Mouse (Mus musculus): ENCODE measurements around the gene Gm42417. TPM values are rescaled to one million over a fixed set of nuclear protein-coding genes. Genes with fewer than 3 reads are reported as not detected.
"Not testable (repeated sequence)": the region's sequence is repeated elsewhere in the genome, so short reads cannot be mapped to it uniquely, and the experiment has no call there.

The Gm42417 gene
- total RNA-seq, 4 experiments from 2014 or later: 132 to 332 (median 244) TPM

DNA sequence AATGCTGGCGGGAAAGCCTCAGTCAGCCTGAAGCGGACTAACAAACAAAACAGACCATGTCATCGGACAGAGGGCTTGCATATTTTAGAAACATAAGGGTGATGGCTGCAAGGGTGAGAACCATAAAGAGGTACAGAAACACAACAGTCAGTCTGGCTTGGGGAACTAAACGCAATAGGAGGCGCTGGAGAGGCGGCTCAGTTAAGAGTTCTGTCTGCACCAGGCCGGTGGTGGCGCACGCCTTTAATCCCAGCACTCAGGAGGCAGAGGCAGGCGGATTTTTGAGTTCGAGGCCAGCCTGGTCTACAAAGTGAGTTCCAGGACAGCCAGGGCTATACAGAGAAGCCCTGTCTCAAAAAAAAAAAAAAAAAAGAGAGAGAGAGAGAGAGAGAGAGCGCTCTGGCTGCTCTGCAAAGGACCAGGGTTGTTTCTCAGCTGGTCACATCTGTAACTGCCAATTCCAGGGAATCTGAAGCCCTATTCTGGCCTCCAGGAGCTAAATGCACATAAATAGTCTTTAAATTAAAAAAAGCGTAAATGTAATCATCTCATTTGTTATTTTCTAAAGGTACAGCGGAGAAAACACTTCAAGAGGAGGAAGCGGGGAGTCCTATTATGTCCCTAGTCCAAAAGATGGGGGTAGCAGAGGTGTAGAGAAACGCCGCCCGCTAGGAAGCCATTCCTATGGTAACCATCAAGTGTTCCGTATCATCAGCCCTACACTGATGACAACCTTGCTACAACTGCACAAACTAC is 6.8 kb upstream of the Gm42417 start:
- no peak for DNase-seq (ENCODE audit: low spot score)

DNA sequence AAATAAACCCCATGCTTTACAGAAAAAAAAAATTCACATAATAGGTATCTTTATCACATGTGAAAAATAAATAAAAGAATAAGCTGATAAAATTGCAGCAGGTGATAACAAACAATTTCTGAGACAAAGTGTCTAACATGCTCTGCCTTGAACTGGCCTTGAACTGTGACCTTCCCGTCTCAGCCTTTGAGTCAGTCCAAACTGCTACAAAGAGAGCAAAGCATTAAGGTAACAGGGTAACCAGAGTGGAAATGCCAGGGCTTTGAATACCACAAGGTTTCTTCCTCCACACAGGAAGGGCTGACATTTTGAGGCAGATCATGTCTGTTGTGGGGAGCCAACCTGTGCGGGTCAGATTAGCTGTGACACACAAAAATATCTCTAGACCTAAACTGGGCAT is 6.2 kb upstream of the Gm42417 start:
- no peak for DNase-seq (ENCODE audit: low spot score)

DNA sequence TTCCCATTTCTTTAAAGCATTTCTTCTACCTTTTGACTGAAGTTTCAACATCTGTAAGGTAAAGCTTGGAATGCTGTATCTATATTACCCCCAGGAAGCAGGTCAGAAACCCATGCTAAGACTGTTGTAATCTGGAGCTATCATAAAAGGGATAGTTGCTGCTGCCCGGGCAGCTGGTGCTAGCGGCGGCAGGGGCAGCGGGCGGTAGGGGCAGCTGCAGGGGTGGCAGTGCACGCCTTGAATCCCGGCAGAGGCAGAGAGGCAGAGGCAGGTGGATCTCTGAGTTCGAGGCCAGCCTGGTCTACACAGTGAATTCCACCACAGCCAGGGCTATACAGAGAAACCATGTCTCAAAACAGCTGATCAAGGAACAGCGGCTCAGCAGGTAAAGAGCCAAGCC is 3.7 kb upstream of the Gm42417 start:
- no peak for DNase-seq (ENCODE audit: low spot score)

DNA sequence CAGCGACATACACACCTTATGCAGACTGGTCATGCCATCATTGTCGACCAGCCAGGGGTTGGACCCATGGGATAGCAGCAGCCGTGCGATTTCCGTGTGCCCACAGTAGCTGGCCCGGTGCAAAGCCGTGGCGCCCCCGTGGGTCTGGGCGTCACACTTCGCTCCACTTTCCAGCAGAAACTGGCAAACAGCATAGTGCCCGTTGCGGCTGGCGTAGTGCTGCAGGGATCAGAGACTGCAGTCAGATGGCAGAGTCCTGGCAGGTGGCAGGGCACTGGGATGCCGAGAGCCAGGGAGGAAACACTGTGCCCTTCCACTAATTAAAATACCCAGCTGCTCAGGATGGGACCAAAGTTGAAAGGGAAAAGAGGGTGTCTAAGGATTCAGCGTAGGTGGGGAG is 2.6 kb upstream of the Gm42417 start:
- no peak for DNase-seq (ENCODE audit: low spot score)

DNA sequence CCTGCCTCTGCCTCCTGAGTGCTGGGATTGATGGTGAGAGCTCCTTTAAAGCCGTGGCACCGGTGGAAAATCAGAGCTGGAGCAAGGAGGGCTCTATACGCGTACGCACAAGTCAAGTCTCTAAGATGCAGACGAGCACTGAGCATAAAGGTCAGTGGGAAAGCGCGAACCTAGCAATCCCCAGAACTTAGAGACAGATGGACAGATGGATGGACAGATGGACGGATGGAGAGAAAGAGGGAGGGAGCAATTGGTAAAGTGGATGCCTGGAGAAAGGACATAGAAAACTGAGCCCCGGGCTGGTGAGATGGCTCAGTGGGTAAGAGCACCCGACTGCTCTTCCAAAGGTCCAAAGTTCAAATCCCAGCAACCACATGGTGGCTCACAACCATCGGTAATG is 1.6 kb upstream of the Gm42417 start:
- DNase-seq (ENCODE audit: low spot score): no peak

DNA sequence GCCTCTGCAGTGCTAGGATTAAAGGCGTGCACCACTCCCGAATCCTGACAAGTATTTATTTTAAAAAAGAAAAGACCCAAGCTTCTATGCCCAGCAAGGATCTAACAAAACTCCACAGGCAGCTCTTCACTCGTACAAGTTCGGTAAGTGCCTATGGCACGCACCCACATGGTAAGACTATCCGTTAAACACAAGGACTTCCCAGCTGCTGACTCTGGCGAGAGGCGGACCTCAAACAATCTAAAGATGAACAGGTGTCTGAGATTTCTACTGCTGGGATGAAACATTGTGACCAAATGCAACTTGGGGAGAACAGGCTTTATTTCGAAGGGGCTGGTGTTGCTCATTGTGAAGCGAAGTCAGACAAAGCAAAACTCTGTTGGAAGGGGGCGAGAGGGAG is 903 bp upstream of the Gm42417 start:
- no peak for DNase-seq (ENCODE audit: low spot score)

DNA sequence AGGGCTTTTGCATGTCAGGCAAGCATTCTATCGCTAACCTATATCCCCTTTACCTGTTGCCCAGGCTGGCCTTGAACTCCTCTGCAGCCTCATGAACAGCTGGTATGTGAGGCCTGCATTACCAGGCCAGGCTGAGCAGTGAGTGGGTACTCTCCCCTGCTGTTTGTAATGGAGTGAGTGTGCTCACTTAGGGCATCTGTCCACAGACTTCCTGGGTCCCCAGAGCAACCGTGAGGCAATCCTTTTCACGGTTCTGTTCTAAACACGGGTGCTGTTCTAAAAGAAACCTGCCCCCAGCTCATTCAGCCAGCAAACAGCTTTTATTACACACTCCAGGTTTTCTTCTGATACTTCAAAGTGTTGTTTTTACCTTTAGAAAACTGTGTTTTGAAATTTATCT is 502 bp downstream of the Gm42417 start:
- no peak for DNase-seq (ENCODE audit: low spot score)

DNA sequence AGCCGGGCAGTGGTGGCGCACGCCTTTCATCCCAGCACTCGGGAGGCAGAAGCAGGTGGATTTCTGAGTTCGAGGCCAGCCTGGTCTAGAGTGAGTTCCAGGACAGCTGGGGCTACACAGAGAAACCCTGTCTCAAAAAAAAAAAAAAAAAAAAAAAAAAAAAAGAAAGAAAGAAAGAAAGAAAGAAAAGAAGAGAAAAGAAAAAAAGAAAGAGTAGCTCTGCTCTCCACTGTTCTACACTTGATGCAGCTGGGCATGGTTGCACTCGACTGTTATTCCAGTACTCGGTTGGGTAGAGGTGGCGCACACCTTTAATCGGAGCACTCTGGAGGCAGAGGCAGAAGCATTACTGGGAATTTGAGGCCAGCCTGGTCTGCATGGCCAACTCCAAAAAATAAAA is 2.4 kb downstream of the Gm42417 start, which contains the start of gene Ankrd23:
TSS of gene Ankrd23 (minus strand) at position 101 of the 400 bp plus-strand sequence.
- not testable (repeated sequence) for DNase-seq (ENCODE audit: low spot score)

DNA sequence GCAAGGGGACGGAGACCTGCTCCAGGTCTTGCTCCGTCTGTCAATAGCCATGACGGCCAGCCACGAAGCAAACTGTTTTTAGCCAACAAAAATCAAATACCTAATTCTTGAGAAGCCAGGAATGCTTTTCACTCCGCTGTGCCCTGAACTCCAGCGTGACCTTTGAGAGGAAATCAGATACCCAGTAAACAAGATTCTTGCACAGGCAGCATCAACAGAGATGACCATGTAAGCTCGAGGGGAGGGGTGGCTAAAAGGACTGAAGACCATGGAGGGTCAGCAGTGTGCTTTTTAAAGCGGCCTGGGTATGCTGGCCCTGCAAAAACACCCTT is 2.9 kb downstream of the Gm42417 start:
- no peak for DNase-seq (ENCODE audit: low spot score)

DNA sequence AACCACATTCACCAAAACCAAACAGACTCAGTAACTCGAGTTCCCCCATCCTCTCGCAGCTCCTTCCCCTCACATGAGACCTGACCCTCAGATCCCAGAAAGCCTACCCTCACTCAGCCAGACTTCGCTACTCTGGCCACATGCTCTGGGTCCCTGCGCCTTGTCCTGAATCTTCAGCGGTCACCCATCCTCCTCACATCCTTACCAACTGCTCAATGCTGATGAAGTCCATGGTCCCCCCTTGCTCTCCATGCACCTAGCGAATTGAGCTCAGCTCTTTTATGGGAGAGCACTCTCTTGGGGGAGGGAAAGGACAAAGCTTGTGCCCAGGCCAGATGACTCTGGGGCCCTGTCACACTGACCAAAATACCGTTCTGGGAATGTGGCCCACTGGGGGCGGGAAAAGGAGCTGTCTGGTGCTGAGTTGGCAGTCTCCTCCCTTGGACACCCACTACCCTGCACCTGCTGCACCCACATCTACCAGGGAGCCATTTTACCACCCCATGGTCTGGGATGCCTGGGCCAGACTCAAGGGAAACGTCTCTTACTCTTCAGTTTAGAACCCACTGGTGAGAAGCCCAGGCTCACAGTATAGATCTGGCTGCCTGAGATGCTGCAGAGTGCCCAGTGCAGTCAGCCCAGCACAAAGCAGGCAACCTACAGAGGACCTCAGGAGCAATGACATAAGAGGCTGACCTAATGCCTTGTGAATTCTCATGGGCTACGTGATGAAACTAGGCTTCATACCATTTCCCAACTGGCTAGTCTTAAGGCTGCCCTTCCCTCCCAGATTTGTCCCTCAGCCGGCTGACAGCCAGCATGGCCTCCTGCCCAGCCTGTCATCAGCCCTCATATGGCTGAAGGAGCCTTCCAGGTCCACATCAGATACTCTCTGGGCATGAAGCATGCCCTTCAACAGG is 3.5 kb downstream of the Gm42417 start:
- DNase-seq (ENCODE audit: low spot score): peak; percentile 74

DNA sequence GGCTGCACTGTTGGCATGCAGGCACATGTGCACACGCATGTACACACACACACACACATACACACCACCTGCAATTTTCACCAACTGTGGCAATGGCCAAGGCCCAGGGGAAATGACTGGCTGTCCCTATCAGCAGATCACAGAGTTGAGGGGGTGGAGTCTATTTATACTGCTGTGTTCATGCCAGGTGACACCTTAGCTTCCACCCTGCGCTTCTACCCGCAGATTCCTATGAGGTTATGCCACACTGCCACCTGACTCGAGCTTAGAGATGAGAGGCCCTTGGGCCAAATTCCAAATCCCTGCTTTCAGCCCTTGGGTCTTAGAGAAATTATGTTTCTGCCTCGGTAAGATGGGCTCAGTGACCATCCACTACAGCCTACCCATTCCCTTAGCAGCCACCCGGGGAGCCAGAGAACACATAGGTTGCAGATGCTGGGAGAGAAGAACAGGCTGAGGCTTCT is 4.6 kb downstream of the Gm42417 start:
- DNase-seq (ENCODE audit: low spot score): peak; percentile 36

DNA sequence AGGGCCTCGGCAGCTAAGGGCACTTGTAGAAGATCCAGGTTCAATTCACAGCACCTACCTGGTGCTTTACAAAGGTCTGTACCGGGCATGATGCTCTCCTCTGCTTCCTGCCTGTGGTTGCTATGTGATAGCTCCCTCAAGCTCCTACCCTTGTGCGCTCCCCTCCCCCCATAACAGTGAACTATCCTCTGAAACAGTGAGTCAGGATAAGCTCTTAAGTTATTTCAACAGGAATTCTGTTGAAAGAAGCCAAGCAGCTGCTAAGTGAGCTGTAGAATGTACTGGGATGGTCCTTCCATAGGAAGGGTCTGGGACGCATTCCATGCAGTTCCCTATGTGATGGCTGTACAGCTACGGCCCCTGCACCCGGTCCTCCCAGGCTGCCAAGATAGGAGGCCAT is 5.7 kb downstream of the Gm42417 start:
- no peak for DNase-seq (ENCODE audit: low spot score)

DNA sequence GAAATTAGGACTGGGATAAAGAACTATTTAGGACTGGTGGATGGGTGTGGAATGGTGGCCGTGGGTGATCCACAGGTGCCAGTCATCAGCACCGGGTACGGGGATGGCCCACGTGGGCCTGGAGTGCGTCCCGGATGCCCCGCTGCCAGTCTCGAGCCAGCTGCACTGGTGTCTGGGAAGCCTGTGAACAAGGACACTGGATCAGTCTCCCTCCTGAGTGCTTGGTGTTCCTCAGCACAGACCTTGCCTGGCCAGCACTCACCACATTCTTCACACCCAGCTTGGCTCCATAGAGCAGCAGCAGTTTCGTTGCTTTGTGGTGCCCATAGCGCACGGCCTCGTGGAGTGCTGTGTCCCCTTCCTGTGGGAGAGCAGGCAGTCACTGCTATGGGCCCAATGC is 7.8 kb downstream of the Gm42417 start:
- DNase-seq (ENCODE audit: low spot score): no peak

DNA sequence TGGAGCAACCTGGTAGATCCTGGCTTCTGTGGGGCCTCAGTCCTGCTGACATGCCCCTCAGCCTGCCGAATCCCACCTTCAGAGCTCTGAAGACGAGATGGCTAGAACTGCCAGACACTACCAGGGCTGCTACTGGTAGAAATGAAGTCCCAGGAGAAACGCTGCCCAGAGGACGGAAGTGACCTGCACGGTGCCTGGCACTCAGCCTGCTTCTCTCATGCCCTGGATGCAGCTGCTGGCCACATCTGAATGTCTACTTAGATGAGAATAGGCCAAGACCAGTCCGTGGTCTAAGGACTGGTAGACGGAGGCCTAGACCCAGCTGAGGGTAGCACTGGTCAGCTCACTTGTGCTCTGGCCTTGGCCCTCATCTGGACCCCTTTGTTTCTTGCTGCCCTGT is 8.3 kb downstream of the Gm42417 start:
- DNase-seq (ENCODE audit: low spot score): no peak

DNA sequence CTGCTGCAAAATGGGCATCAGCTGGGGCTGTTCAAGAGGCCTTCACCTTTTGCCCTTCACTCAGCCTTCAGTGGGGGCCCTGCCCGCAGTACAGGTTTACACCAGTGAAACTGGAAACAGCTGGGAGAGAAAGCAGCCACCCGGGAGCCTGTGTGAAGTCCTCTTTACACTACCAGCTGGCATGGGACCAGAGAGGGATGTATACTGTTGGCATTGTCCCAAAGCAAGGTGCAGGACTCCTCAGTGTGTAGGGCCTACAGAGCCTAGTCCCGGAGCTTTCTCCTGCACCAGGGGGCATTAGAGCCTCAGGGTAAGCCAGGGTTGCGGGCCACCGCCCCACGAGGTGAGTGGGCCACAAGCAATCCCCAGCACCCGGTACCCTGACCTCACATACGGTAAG is 8.7 kb downstream of the Gm42417 start:
- DNase-seq (ENCODE audit: low spot score): no peak

DNA sequence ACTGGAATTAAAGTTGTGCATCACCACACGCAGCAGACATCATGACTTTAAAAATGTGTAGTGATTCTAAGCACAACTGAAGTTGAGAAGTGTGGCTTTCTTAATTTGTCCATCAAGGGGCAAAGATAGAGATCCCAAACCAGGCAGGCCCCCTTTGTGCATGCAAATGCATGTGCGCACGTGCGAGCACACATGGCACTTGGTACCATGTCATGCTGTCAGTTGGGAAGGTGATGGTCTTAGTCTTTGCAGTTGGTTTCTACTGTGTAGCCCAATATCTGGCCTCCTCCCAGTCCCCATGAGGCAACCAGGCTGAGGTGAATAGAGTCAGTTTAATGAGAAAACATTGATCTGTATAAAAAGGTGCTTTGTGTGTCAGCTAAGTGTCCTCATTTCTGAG is 9.4 kb downstream of the Gm42417 start:
- no peak for DNase-seq (ENCODE audit: low spot score)

DNA sequence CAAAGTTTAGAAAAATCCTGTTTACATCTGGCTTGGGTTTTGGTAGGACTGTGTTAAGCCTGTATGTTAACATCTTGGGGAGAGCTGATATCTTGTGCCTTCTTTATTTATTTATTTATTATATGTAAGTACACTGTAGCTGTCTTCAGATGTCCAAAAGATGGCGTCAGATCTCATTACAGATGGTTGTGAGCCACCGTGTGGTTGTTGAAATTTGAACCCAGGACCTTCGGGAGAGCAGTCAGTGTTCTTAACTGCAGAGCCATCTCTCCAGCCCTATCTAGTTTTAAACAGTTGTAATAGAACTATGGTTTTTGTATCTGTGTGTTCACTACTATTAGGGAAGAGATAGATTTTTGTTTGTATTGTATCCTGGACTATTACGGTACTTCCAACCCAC is 10.0 kb downstream of the Gm42417 start:
- DNase-seq (ENCODE audit: low spot score): no peak

DNA sequence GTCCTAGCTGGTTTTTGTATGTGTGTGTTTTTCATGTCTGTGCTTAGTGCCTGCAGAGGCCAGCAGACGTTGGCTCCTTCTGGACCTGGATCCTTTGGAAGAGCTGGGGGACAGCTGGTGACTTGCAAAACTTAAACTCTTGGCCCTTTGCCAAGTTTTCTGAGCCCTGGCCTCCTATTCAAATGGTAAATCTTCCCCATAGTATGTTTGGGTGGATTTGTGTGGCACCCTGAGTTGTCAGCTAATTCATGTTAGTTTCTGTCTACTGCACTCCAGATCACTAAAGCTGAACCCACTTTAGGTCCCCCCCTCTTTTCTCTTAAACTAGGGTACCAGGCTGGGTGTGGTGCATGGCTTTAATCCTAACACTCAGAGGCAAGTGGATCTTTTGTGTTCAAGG is 10.9 kb downstream of the Gm42417 start:
- DNase-seq (ENCODE audit: low spot score): no peak

DNA sequence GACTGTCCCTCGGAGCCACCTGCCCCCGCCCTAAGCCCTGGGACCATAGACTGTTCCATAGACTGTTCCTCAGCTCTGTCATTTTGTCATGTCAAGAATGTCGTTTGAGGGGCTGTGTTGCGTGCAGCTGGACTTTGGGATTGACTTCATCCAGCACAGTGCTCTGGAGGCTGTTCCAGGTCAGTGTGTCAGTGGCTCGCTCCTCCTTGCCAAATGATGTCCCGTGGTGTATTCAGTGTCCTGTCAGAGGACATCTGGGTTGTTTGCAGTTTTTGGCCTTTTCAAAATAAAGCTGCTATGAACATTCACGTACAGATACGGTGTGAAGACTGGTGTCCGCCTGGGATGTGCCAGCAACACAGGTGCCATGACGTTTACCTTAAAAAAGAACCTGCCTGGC is 12.3 kb downstream of the Gm42417 start:
- DNase-seq (ENCODE audit: low spot score): no peak

DNA sequence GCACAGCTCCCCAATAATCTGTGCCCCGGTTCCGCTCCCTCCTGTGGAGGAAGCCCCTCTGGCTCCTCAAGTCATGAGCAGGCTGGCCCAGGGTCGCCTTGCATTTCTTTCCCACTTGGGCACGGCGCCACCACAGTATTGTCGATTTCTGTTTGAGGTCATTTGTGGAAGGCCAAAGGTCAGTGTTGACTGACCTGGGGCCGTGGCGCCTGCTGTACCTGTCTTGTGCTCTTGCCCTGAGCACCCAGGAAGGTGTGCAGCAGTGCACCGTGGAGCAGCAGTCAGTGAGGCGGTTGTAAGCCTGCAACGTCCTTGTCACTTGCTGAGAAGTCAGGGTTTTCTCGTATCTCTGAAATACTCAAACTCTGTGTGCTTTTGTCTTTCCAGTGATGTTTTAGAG is 13.5 kb downstream of the Gm42417 start:
- DNase-seq (ENCODE audit: low spot score): no peak

DNA sequence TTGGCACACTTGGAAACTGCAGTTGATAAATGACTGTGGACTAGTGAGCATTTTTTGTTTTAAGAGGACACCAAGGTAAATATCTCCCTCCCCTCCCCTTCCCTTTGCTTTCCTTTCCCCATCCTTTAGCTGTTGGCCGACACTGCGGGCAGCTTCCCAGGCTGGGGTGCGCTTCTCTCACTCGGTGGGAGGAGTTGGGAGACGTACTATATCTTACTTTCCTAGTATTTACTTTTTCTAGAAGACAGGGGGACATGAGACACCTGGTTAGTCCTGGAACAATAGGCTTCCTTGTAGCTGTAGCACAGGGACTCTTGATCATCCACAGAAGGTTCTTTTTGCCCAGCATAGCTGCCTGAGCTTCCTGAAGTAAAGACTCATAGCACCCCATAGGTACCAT is 15.2 kb downstream of the Gm42417 start:
- no peak for DNase-seq (ENCODE audit: low spot score)

DNA sequence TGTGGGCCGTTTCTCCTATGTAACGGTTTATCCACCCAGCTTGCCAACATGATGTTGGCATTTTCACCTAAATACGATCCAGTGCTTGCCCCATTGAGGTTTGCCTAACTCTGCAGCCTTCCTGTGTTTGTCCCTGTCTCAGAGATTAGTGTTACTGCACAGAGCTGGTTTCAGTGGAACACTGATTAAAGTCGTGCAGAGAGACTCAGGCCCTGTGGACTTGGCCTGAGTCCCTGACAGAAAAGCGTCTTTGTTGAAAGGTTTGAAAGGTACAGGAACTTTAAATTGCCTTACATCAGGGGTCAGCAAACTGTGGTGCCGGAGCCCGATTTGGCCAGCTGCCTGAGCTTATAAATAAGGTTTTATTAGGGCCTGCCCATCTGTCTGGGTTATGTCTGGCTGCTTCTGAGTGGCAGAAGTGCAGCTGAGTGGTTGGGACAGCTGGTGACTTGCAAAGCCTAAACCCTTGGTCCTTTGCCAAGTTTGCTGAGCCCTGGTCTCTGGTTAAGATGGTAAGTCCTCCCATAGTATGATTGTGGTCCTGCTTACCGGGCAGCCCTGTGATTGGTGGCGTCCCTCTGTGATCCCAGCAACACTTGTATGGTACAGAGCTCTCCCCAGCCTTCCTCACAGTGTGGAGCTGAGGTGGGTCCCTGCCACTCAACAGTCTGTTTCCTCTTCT is 15.8 kb downstream of the Gm42417 start:
- no peak for DNase-seq (ENCODE audit: low spot score)
